Mouse (Mus musculus) limb, embryonic 11.5 days (tissue): ENCODE measurements around the gene Il1f5. TPM values are rescaled to one million over a fixed set of nuclear protein-coding genes. Genes with fewer than 3 reads are reported as not detected.

Source experiments
- ATAC-seq: fragments of 200-750 bp; cut with Nextera tagmentation; 2 replicates; pipeline ENCODE4 v1.8.0; 2017; ENCODE audit warnings: low read depth; ENCODE audit not compliant: insufficient number of reproducible peaks, low FRiP score, low TSS enrichment
- DNase-seq: peaks from one replicate; pipeline ENCODE4 v3.0.0-alpha.2; 2015; ENCODE audit warnings: low spot score
- H3K27ac ChIP-seq: fragments of 300-500 bp; sonication (generic); replicated peaks from 2 replicates; pipeline ENCODE4 v1.5.1; 2014; ENCODE audit warnings: low read depth, mild to moderate bottlenecking, low read length
- H3K27me3 ChIP-seq: fragments of 300-500 bp; sonication (generic); 2 replicates; pipeline ENCODE4 v1.6.1; 2014; ENCODE audit warnings: mild to moderate bottlenecking, low read length, mixed read lengths; ENCODE audit not compliant: control insufficient read depth, insufficient read depth
- H3K36me3 ChIP-seq: fragments of 300-500 bp; sonication (generic); 2 replicates; pipeline ENCODE4 v1.6.1; 2014; ENCODE audit warnings: mild to moderate bottlenecking, low read length, moderate library complexity, mixed read lengths; ENCODE audit not compliant: control insufficient read depth, insufficient read depth
- H3K4me1 ChIP-seq: fragments of 300-500 bp; sonication (generic); 2 replicates; pipeline ENCODE4 v1.6.1; 2014; ENCODE audit warnings: low read length, mixed read lengths; ENCODE audit not compliant: control insufficient read depth, insufficient read depth
- H3K4me2 ChIP-seq: fragments of 300-500 bp; sonication (generic); 2 replicates; pipeline ENCODE4 v1.6.1; 2014; ENCODE audit warnings: low read depth, mild to moderate bottlenecking, moderate library complexity; ENCODE audit not compliant: severe bottlenecking
- H3K4me3 ChIP-seq: fragments of 300-500 bp; sonication (generic); 2 replicates; pipeline ENCODE4 v1.5.1; 2014; ENCODE audit warnings: low read depth, low read length
- H3K9ac ChIP-seq: fragments of 300-500 bp; sonication (generic); 2 replicates; pipeline ENCODE4 v1.6.1; 2014; ENCODE audit warnings: mild to moderate bottlenecking, low read length
- H3K9me3 ChIP-seq: fragments of 300-500 bp; sonication (generic); 2 replicates; pipeline ENCODE4 v1.6.1; 2016; ENCODE audit warnings: low read length; ENCODE audit not compliant: control insufficient read depth
- WGBS: fragments of 180-500 bp; shearing (Covaris S2); extraction: QIAGEN DNeasy Blood & Tissue Kit; methylation state at CpG from one replicate; pipeline ENCODE4 v1.1.7; 2014; 5-methylcytosine and 5-hydroxymethylcytosine counted together
- polyA plus RNA-seq: library from polyadenylated mRNA; unstranded; fragments of >200 nt; fragmentation: Nextera tagmentation; extraction: Ambion mirVana; gene quantifications from 2 replicates; pipeline ENCODE4 v1.2.1, GENCODE M21; 2014

Gene Il1f5
- polyA plus RNA-seq, result 0.27 TPM in 1 of 2 replicates, not detected in the other

DNA sequence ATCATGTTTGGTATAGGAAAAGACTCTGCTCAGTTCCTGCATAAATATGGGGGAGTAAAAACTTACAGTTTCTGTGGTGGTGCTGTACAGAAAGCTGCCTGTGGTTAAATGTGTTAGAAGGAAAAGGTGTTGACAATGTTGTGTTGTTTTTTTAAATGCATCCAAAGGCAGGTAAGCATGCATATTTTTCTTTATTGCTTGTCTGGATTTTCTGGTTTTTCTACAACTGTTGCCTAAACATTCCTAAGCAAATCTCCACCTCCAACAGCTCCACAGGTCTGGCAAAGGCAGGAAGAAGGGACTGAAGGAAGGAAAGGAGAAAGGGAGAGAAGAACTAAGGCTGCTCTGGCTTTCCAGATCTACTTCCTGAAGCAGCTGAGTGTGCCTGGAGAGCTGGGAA lies at the start of gene Il1f5:
Il1f5 (plus strand) TSS at position 301 of the 400 bp plus-strand sequence.
- no peak within 1 kb of the TSS for H3K4me3 ChIP-seq
- H3K4me1 ChIP-seq, result no peaks in the 10 kb centered on the region
- DNase-seq (no peak), ATAC-seq (no peak)
- no peaks in the 10 kb centered on the region for H3K27me3 ChIP-seq
- H3K36me3 ChIP-seq, result no peaks in the 10 kb centered on the region
- H3K4me2 ChIP-seq, result no peak within 1 kb of the TSS
- H3K9me3 ChIP-seq, result no peaks in the 10 kb centered on the region
- no peak within 1 kb of the TSS for H3K9ac ChIP-seq
- no peak within 1 kb of the TSS for H3K27ac ChIP-seq

DNA sequence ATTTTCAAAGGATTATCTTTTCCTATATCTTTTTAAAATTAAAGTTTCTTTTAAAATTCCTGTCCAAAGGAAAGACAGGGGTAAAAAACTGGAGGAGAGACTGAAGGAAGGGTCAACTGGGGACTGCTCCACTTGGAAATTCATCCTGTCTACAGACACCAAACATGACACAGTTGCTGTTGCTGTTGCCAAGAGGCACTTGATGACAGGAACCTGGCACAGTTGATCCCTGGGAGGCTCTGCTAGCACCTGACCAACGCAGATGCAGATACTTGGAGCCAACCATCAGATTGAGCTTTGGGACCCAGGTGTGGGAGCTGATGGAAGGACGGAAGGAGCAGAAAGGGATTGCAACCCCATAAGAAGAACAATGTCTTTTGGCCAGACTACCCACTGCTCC lies 49.6 kb upstream of the Il1f5 start:
- no peak overlapping the region for H3K4me3 ChIP-seq
- no peaks in the 10 kb centered on the region for H3K4me1 ChIP-seq
- H3K36me3 ChIP-seq, result no peaks in the 10 kb centered on the region
- no peak for DNase-seq
- H3K4me2 ChIP-seq, result no peak overlapping the region
- 79% methylated on average over 2 of the region's 2 CpGs for WGBS
- H3K9ac ChIP-seq, result no peak overlapping the region
- ATAC-seq, result no peak
- no peak overlapping the region for H3K27ac ChIP-seq
- no peaks in the 10 kb centered on the region for H3K27me3 ChIP-seq
- H3K9me3 ChIP-seq, result no peaks in the 10 kb centered on the region

DNA sequence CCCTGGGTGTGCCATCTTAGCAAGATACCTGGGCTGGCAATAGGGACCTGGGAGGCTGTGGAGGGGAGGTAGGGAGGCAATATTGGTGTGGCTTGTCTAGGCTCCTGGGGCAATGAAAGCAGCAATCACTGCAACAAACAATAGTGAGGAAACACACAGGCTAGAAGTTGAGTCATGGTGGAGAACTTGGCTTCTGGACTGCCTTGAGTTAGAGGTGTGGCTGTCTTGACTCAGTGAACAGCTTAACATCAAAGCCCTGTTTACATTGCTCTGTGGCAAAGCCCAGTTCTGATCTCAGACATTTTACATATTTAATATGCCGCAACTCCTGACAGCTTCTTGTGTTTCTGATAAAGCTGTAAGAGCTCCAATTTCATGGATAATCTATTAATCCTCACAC lies 9.3 kb upstream of the Il1f5 start:
- H3K4me3 ChIP-seq, result no peak overlapping the region
- ATAC-seq, result no peak
- H3K27ac ChIP-seq, result no peak overlapping the region
- H3K4me2 ChIP-seq, result no peak overlapping the region
- H3K4me1 ChIP-seq, result no peaks in the 10 kb centered on the region
- H3K36me3 ChIP-seq, result no peaks in the 10 kb centered on the region
- no peaks in the 10 kb centered on the region for H3K27me3 ChIP-seq
- no peak for DNase-seq
- no peaks in the 10 kb centered on the region for H3K9me3 ChIP-seq
- H3K9ac ChIP-seq, result no peak overlapping the region
- WGBS, result 94% methylated on average over 1 of the region's 1 CpGs

- 82% methylated on average over 2 of the region's 2 CpGs for WGBS
- ATAC-seq (no peak), DNase-seq (no peak)
- Histone ChIP-seq H3K4me2 (no peak overlapping the region), H3K36me3 (no peaks in the 10 kb centered on the region), H3K4me1 (no peaks in the 10 kb centered on the region), H3K27me3 (no peaks in the 10 kb centered on the region), H3K27ac (no peak overlapping the region), H3K9ac (no peak overlapping the region), H3K4me3 (no peak overlapping the region), H3K9me3 (no peaks in the 10 kb centered on the region)
Observed at GRCm38 (mm10) chr2:24273619-24274018, 3.1 kb upstream of the Il1f5 start.

DNA sequence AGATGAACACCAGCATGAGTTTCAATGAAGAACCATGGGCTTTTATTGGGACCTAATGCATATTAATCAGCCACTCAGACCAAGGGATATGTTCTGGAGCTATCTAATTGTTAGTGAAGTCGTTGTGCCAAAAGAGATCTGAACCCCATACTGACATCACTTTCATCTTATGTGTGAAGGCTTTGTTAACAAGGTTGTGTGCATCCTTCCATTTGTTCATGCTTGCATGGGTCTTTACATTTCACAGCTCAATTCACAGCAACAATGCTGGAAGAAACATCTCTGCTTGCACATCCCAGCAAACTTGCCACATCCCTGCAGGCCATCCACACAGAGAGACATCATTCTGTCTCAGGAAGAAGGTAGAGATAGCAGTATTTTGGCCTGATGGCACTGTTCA lies 1.6 kb upstream of the Il1f5 start:
- DNase-seq (no peak), ATAC-seq (no peak)
- WGBS, result 56% methylated on average over 1 of the region's 1 CpGs
- Histone ChIP-seq H3K27ac (no peak overlapping the region), H3K36me3 (no peaks in the 10 kb centered on the region), H3K4me1 (no peaks in the 10 kb centered on the region), H3K9ac (no peak overlapping the region), H3K9me3 (no peaks in the 10 kb centered on the region), H3K4me3 (no peak overlapping the region), H3K27me3 (no peaks in the 10 kb centered on the region), H3K4me2 (no peak overlapping the region)

GRCm38 (mm10) chr2:24290896-24291295 lies 14.1 kb downstream of the Il1f5 start, which contains the start of gene Il1f10:
Gene Il1f10, plus strand, starts transcription at chr2:24291196.
- no peaks in the 10 kb centered on the region for H3K9me3 ChIP-seq
- DNase-seq (no peak), ATAC-seq (no peak)
- H3K36me3 ChIP-seq, result no peaks in the 10 kb centered on the region
- 79% methylated on average over 5 of the region's 5 CpGs for WGBS
- H3K27ac ChIP-seq, result no peak within 1 kb of the TSS
- no peaks in the 10 kb centered on the region for H3K27me3 ChIP-seq
- H3K4me3 ChIP-seq, result no peak within 1 kb of the TSS
- no peak within 1 kb of the TSS for H3K4me2 ChIP-seq
- no peak within 1 kb of the TSS for H3K9ac ChIP-seq
- no peaks in the 10 kb centered on the region for H3K4me1 ChIP-seq

- 52% methylated on average over 1 of the region's 1 CpGs for WGBS
- H3K27me3 ChIP-seq, result no peaks in the 10 kb centered on the region
Observed at GRCm38 (mm10) chr2:24294616-24295015, 17.9 kb downstream of the Il1f5 start.

DNA sequence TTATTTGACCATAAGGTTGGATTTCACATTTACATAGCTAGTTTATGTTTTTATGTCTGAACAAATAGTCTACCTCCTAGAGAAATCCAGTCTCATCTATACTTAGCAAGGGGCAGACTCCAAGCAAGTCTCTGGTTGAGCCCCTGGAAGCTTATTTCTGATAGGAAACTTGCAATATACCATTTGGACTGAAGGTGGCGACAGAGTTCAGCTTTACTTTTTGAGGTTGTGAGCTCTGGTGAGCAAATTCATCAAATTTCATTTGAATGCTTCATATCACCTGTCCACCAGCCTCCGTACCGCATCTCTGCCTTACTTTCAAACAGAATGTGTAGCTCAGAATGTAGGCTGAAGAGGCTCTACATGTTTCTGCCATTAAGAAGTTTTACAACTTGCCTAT lies 20.1 kb downstream of the Il1f5 start:
- Histone ChIP-seq H3K27ac (no peak overlapping the region), H3K4me2 (no peak overlapping the region), H3K9ac (no peak overlapping the region), H3K9me3 (no peaks in the 10 kb centered on the region), H3K4me3 (no peak overlapping the region), H3K4me1 (no peaks in the 10 kb centered on the region), H3K36me3 (no peaks in the 10 kb centered on the region), H3K27me3 (no peaks in the 10 kb centered on the region)
- peak; percentile 73 for DNase-seq
- no peak for ATAC-seq
- 19% methylated on average over 3 of the region's 3 CpGs for WGBS

More at GRCm38 (mm10) chr2:24294616-24295015, 17.9 kb downstream of the Il1f5 start:
- H3K9ac ChIP-seq, result no peak overlapping the region
- ATAC-seq, result no peak
- H3K4me2 ChIP-seq, result no peak overlapping the region
- no peak for DNase-seq
- H3K4me1 ChIP-seq, result no peaks in the 10 kb centered on the region
- H3K9me3 ChIP-seq, result no peaks in the 10 kb centered on the region
- H3K4me3 ChIP-seq, result no peak overlapping the region
- no peak overlapping the region for H3K27ac ChIP-seq
- H3K36me3 ChIP-seq, result no peaks in the 10 kb centered on the region

- H3K36me3 ChIP-seq, result no peaks in the 10 kb centered on the region
- 82% methylated on average over 6 of the region's 6 CpGs for WGBS
- H3K27ac ChIP-seq, result no peak overlapping the region
- no peaks in the 10 kb centered on the region for H3K27me3 ChIP-seq
- no peaks in the 10 kb centered on the region for H3K9me3 ChIP-seq
- DNase-seq (no peak), ATAC-seq (no peak)
- no peaks in the 10 kb centered on the region for H3K4me1 ChIP-seq
- no peak overlapping the region for H3K9ac ChIP-seq
- H3K4me2 ChIP-seq, result no peak overlapping the region
- H3K4me3 ChIP-seq, result no peak overlapping the region
Observed at GRCm38 (mm10) chr2:24311302-24312001, 34.7 kb downstream of the Il1f5 start.
